Mouse (Mus musculus): ENCODE measurements at regions not wholly inside any gene's neighbourhood (a gene's known extent, or its start where the extent isn't known, plus 50 kb on each side); places are given as distances from the start of the nearest gene placed in this dataset.

DNA sequence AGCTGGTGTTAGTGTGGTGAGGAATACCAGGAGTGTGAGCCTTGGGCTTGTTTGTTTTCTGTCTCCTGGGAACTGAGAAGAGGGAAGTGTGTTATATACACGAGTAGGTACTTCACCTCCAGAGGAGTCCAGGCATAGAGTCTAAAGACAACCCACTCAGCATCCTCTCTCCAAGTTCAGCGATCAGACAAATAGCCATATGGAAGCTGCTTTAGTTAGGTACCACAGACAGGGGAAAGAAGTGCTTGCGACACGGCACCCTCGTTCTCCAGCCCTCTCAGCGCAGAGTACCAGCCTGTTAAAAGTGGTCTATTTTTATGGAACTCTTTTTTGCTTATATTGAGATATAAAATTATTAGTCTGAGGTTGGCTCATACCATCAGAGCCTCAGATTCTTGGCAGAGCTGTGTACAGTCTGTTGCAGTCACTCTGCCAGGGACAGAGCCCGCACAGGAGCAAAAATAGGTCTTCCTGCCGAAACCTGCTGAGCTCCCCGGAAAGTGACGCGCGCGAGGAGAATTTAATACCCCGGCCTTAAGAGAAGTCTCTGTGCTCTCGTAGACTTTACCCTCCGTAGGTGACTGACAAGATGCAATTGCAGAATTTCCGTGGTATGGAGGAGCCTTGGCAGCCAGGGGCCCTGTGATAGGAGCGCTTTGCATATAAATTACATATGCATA lies 175.5 kb downstream of the Vrk1 start:
- DNase-seq: no peak
- intact Hi-C loops (cut with DNase I; ENCODE audit: low total_unique reads): no loop called here

DNA sequence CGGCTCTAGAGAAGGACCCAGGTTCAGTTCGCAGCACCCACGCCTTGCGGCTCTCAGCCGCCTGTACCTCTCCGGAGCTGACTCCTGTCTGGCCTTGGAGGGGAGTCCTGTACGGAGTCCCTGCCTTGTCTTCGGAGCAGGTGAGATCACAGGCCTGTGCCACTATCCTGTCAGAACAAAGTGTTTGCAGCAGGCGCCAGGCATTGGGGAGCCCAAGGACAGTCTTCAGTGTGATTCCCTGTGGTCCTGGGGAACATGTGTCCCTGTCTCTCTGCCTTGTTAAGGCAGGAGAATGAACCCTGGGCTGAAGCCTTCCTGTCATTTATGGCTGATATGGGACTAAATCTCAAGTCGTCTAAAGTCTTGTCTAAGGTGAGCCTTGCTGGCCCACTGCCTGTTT lies 176.5 kb downstream of the Vrk1 start:
- no peak for DNase-seq
- intact Hi-C loops (cut with DNase I; ENCODE audit: low total_unique reads): no loop called here

DNA sequence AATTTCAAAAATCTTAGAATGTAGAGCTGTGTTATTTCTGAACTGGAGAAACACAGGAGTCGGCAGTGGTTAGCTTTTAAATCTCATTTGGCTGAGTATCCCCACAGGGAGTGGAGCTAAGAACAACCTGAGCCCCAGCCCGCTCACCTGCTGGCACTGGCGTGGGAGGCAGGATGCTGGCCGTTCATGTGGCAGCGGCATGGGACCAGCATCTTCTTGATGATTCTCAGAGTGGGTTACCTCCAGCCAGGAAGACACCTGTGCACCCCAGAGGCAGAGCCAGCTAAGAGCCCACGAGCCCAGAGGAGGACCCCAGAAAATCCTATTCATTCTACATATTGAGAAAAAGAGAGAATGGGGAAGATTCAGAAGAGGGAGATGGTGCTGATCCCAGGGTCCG lies 181.7 kb downstream of the Vrk1 start:
- no peak for DNase-seq
- intact Hi-C loops (cut with DNase I; ENCODE audit: low total_unique reads): no loop called here

DNA sequence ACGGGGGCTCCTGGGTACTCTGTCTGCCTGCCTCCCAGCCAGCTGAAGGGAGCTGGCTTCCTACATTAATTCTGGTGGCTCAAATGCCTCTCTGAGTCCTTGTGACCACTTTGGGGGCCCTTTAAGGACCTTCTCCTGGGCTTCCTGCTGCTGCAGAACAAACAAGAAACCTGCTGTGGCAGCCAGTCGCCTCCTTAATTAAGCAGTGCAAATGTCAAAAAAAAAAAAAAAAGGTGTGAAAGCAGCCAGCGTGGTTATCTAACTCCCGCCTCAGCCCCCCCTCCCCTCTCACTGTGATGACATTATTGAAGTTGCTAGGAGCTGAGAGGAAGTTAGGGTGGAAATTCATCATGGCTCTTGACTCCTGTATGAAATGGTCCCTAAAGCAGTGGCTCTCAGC lies 189.3 kb downstream of the Vrk1 start:
- intact Hi-C loops (cut with DNase I; ENCODE audit: low total_unique reads): no loop called here

DNA sequence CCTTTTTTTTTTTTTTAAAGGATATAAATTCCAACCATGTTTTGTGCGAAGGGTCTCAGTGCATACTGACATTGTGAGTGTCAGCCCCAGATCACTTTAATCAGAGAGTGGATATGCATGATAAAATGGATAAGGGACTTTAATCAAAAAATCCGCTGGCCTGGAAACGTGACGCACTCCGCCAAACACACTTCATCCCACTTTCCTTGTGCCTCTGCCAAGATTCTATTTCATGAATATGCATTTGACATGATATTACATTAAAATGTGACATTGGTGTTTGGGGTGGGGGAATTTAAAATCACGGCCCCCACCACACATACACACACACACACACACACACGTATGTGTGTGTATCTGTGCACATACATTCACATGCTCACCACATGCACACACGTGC lies 193.5 kb downstream of the Vrk1 start:
- intact Hi-C loops (cut with DNase I; ENCODE audit: low total_unique reads): no loop called here
- DNase-seq: no peak

More for the DNA sequence above, 189.3 kb downstream of the Vrk1 start:
- DNase-seq: no peak

DNA sequence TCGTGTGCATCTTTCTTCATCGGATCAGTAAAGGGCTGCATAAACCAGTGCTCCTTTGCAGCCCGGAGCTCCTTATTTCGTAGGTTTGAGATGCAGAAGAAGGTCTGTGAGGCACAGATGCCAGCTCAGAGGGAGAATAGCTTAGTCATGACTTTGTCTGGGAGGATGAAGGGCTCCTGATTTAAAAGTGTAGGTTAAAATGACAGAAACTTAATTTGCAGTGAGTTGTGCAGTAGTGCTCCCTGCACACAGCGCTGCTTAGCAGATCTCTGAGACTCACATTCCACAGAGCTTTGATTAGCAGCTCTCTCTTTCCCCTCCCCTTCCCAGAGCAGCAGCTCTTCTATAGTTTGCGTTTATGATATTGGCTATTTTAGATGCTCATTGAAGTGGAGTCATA lies 200.9 kb downstream of the Vrk1 start:
- DNase-seq: no peak
- intact Hi-C loops (cut with DNase I; ENCODE audit: low total_unique reads): no loop called here

DNA sequence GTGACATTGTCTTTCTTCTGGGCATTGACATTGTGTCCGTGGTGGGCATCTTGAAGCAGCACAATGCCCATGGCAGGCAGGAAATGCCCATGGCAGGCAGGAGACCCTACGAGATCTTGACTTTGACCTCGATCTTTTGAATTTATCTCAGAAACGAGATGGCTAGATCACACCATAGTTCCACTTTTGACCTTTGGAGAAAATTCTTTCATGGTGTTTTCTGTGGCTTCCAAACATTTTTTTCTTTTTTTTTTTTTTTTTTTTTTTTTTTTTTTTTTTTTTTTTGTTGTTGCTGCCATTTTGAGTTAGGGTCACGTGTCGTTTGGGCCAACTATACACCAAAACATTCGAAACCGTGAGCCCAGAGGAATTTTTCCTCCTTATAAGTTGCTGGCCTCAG lies 201.5 kb downstream of the Vrk1 start:
- intact Hi-C loops (cut with DNase I; ENCODE audit: low total_unique reads): no loop called here
- DNase-seq: no peak

DNA sequence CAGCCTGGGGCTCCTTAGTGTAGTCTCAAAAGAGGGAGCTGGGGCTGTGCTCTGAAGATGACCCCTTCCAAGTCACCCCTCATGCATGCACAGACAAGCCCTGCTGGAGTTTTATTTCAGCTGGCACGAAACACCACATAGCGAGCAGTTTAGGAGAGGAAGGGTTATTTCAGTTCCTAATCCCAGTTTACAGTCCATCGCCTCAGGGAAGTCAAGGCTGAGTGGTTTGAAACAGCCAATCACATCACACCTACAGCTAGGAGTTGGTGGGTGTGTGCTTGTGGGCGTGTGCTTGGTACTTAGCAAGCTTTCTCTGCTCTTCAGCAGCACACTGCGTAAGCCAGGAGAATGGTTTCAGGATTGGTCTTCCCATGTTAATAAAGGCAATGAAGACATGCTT lies 202.4 kb downstream of the Vrk1 start:
- DNase-seq: no peak
- intact Hi-C loops (cut with DNase I; ENCODE audit: low total_unique reads): no loop called here

DNA sequence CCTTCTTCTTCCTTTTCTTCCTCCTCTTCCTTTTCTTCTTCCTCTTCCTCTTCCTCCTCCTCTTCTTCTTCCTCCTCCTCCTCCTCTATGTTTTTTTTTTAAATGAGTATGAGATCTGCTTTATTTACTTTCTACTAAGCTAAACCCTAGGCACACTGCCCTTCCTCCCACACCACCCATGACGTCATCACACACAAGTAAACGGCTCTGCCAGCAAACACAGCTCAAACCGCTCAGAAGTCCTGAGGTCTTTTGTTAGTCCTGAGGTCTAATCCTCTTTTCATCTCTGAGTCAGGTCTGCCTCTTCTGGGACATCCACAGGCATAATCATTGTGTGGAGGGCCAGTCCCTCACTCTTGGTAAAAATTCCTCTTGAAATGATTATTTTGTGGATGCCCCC lies 210.0 kb downstream of the Vrk1 start:
- no peak for DNase-seq
- intact Hi-C loops (cut with DNase I; ENCODE audit: low total_unique reads): no loop called here

DNA sequence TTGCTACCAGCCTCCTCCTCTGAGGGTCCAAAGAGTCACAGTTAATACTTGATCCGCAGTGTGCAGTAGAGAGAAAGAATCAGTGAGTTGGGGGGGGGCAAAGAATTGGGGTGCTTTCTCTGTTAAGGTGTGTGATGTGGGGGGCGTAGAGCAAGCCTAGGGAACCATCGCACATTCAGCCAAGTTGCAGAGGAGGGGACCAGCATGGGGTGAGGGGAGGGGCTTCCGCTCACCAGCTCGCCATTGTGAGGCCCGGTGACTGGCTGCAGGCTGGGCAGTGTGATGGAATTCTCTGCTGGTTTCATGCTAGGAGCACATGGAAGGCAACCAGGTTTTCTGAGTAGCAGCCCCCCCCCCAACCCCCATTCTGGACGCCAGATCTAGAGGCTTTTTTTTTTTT lies 216.2 kb downstream of the Vrk1 start:
- DNase-seq: no peak
- intact Hi-C loops (cut with DNase I; ENCODE audit: low total_unique reads): no loop called here

DNA sequence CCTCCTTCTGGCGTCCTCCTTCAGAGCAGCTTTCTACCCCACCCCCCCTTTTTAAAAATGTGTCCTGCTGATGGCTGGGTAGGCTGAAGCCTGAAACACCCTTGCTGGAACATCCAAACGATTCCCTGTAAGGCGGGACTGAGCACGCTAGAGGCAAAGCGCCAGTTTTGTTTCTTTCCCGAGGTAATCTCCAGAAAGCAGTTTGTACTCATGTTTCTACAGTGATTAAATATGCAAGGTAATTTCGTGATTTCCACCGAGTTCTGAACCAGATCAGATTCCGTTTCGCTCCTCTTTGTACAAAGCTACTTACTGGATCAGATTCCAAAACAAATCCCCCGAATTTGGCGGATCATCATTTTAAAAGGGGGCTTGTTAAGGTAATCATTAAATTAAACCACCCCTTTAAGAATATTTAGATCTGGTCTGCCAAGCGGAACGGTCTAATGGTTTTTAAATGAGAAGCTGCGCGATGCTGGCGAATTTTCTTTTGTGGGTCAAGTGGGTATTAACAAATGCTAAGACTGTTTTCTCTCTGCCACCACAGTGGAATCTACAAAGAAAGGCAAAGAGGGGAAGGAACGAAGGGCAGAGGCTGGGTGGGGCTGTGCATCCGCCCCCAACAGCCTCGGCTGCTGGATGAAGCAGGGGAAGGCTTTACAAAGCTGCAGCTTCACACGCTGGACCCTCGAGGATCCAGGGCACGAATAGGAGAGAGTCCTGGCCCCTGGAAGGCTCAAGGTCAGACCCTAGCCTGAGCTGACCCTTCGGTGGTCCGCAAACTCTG lies 216.9 kb downstream of the Vrk1 start:
- intact Hi-C loops (cut with DNase I; ENCODE audit: low total_unique reads): no loop called here
- no peak for DNase-seq

DNA sequence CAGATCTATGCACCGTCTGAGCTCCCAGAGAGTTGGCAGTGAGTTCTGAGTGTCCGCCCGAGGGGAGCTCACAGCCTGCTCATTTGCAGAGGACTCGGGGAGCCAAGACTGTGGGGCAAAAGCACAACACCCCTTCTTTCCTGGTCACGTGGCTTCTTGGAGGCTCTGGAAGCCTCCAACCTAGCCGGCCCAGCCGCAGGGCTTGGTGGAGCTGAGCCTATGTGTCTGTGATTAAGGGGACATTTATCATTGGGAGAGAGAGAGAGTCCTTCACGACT lies 217.5 kb downstream of the Vrk1 start:
- DNase-seq: no peak
- intact Hi-C loops (cut with DNase I; ENCODE audit: low total_unique reads): no loop called here

DNA sequence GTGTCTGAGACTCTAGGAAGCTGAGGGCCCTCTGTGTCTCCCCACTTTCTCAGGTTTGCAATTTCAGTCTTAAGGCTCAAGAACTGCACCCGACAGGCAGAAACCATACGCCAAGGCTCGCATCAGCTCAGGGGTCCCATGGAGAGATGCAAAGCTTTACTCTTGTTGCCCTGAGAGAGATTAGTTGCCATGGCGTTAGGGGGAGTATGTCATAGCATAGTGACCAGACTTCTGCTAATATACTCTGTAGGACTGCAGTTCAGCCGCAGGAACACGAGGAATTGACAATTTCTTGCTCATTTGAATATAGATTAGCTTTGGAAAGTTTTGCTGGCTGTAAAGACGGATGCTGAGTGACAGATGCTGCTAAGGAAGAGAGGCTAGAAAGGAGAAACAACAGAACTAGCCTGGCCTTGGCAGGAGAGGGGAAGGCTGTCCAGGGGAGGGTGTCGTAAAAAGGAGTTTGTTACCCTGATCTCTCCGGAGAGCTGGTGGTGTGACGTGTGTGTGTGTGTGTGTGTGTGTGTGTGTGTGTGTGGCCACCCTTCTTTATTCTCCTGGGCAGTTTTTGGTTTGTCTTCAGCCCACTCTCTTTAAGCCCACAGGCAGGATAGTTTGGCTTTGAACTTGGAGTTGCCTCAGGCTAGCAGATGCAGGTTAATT lies 235.3 kb downstream of the Vrk1 start:
- no peak for DNase-seq
- intact Hi-C loops (cut with DNase I; ENCODE audit: low total_unique reads): no loop called here

DNA sequence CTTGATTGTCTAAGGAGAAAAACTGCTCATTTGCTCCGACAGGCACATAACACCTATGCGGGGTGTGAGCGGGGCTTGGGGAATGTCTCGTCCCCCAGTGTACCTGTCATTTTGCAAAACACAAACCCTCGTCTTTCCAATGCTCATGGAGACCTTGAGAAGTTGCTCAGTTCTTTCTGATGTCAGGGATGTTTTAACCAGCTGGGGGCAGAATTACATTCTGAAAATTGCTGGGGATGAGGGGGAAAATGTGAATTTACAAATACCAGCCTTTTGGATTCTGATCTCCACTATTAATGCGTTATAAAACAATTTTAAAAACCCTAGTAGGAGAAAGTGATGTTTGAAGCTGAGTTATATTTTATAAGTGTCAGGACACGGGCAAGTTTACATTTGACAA lies 263.6 kb downstream of the Vrk1 start:
- DNase-seq: no peak
- intact Hi-C loops (cut with DNase I; ENCODE audit: low total_unique reads): no loop called here

DNA sequence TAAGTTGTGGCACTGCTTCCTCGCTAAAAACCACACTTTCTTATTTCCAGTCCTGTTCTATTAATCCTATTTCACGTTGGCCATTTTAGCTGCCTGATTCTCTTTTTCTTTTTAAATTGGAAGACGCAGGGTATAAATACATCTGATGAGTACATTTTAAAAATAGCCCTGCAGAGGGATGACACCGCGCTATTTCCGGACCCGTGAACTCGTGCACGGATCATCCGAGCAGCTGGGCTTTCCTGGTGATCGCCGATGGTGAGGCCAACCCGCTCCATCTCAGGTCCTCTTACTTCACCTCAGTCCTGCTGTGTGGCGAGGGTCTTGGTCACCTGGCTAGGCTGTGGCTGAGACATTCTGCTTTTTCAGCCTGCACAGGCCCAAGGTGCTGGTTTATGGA lies 267.9 kb downstream of the Vrk1 start:
- no peak for DNase-seq
- intact Hi-C loops (cut with DNase I; ENCODE audit: low total_unique reads): no loop called here

DNA sequence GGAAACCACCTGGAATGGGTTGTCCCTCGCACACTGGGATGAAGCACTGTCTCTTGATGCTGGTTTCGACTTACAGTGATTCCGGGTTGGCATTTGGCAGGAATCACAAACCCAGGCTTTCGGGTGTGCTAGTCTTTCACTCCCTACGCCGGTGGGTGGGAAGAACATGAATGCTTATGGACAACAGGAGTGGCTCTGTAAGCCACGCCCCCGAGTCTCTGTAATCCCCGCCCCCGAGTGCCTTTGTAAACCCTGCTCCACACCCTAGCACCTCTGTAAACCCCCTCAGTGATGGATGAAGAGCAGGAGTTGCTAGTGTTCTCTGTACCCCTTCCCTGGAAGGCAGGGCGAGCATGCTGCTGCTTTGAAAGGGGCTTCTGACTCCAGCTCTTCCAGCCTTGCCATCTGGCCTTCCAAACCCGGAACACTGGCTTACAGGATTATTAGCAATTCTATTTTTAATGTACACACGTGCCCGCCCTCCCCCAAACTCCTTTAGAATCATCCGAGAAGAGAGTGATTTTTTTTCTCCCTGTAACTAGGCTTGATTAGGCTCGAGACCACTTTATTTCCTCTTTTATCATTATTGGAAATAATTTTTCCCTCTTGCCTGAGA lies 272.6 kb downstream of the Vrk1 start:
- DNase-seq: no peak
- intact Hi-C loops (cut with DNase I; ENCODE audit: low total_unique reads): no loop called here

DNA sequence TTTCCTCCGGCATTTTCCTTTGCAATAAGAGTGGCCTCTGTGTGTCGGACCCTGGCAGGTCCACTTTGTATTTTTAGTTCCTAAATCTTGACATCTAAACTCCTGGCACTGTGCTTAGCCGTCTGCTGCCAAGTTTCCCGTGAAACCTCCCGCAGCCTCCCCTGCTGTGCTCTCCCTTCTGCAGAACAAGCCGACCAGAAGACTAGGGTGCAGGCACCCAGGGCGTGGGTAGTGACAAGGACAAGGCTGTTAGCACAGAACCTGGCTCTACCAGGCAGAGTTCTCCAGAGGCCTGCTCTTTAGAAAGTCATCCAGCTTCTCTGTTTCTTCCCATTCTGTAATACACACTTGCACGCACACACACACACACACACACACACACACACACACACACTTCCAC lies 274.8 kb downstream of the Vrk1 start:
- intact Hi-C loops (cut with DNase I; ENCODE audit: low total_unique reads): no loop called here
- DNase-seq: no peak

DNA sequence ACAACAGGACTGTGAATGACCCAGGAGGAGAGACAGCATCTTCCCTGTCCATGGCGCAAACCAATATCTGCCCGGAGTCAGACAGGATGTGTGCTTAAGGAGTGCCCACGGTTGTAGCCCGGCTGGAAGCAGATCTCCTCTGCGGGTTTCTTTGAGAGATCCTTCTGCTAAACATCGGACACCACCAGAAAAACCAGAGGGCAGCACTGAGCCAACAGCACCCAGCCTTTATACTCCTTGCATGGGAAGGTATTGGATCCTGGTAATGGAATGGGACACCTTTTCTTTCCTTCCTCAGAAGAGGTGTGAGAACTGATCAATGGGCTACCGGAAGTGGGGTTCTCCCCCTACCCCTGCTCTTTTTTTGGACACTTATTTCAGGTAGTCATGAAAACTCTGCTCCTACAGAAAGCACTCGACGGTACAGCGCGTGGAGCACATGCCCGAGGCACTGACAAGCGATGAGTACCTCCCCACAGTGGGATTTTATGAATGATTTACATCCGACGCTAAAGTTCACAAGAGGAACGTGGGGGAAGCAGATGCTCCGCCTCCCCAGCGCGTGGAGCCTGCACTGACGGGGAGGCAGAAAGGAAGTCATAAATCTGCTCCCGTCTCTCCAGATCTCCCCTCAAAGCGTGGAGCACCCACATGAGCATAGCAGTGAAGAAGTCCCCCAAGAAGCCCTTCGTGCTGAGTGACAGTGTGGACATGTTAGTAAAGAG lies 278.9 kb downstream of the Vrk1 start:
- intact Hi-C loops (cut with DNase I; ENCODE audit: low total_unique reads): no loop called here

DNA sequence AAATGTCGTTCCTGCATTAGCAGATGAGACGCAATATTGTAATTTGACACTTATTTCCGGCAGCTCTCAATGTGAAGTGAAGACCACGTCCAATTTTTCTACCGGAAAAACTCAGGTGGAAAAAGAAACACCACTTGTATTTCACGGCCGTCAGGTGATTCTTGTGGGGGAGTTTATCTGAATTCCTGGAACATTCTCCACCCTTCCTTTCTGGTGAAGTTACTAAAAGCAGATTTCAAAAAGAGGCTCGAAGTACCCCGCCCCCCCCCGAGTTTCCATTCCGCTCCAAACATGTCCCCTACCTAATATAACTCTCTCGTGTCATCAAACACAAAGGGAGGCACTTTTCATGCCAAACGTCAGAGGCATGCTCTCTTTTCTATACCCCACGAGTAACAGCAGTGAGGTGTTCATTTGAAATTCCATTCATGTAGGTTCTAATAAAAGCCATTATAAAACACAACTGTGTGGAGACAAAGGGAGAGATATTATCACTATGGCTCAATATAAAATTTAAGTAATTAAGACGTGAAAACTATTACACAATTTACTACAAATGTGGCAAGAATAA lies 281.5 kb downstream of the Vrk1 start:
- DNase-seq: no peak
- intact Hi-C loops (cut with DNase I; ENCODE audit: low total_unique reads): no loop called here

More for the DNA sequence above, 278.9 kb downstream of the Vrk1 start:
- no peak for DNase-seq

DNA sequence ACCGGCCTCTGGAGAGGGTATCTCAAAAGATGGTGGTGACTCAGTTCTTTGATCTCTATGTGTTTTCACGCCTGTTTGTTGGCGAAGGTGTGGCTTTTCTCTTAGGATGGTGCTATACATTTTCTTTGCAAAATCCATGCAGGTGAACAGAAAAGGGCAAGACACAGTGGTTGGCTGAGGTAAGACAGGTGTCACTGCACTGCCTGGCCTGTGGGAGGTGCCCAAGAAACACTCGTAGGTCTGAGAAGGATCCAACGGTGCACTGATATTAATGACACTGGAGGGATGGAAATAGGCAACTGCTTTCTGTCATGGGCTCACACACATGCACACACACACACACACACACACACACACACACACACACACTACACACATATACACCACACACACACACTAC lies 283.1 kb downstream of the Vrk1 start:
- DNase-seq: no peak
- intact Hi-C loops (cut with DNase I; ENCODE audit: low total_unique reads): no loop called here

Data from gastrocnemius, postnatal 14 days (tissue).